Mouse (Mus musculus) neural tube, embryonic 11.5 days (tissue): Measurements from ENCODE around the gene Chdh. TPM values are rescaled to one million over a fixed set of nuclear protein-coding genes. Genes with fewer than 3 reads are reported as not detected.

Source experiments
- microRNA-seq: library from miRNA; unstranded; fragments of <30 nt; microRNA quantifications from one replicate; pipeline ENCODE4, GENCODE M21; 2016
- polyA plus RNA-seq: library from polyadenylated mRNA; unstranded; fragments of >200 nt; fragmentation: Nextera tagmentation; extraction: Ambion mirVana; gene quantifications from 2 replicates; pipeline ENCODE4 v1.2.1, GENCODE M21; 2014

The Chdh gene
- polyA plus RNA-seq, 1 experiment from 2014 or later, result not detected

Small RNA genes within 50 kb of the gene (microRNA-seq; reads per million reads assigned to microRNA genes)
- 1.3 reads per million for gene Mir6947

Other genes starting within 250 kb of the Chdh start
- 290 and 295 TPM in 2 replicates for gene Selenok, start 40.7 kb upstream of the Chdh start, polyA plus RNA-seq
- 81.3 and 82.8 TPM in 2 replicates for gene Actr8, start 30.7 kb upstream of the Chdh start, polyA plus RNA-seq
- gene Il17rb, start 127 bp upstream of the Chdh start, polyA plus RNA-seq, result 0.85 and 1.7 TPM in 2 replicates